Mouse (Mus musculus) kidney, postnatal 0 days (tissue): Measurements from ENCODE around the gene Zfp382. TPM values are rescaled to one million over a fixed set of nuclear protein-coding genes. Genes with fewer than 3 reads are reported as not detected.
A peak's percentile ranks its signal among the peaks of the same experiment; 100 is the strongest.
"Not testable (repeated sequence)": the region's sequence is repeated elsewhere in the genome, so short reads cannot be mapped to it uniquely, and the experiment has no call there.

Source experiments
- ATAC-seq: fragments of 200-750 bp; cut with Nextera tagmentation; replicated peaks from 2 replicates; pipeline ENCODE4 v1.8.0; 2017; ENCODE audit warnings: low read depth, moderate number of reproducible peaks, moderate TSS enrichment, moderate library complexity; ENCODE audit not compliant: low FRiP score
- DNase-seq: peaks from one replicate; pipeline ENCODE4 v3.0.0-alpha.2; 2016; ENCODE audit warnings: low spot score
- H3K27ac ChIP-seq: fragments of 300-500 bp; sonication (generic); 2 replicates; pipeline ENCODE4 v1.5.1; 2014; ENCODE audit warnings: mild to moderate bottlenecking
- H3K27me3 ChIP-seq: fragments of 300-500 bp; sonication (generic); 2 replicates; pipeline ENCODE4 v1.6.1; 2014; ENCODE audit warnings: low read length, mixed read lengths; ENCODE audit not compliant: insufficient read depth
- H3K36me3 ChIP-seq: fragments of 300-500 bp; sonication (generic); 2 replicates; pipeline ENCODE4 v1.6.1; 2014; ENCODE audit warnings: low read length, mixed read lengths; ENCODE audit not compliant: insufficient read depth
- H3K4me1 ChIP-seq: fragments of 300-500 bp; sonication (generic); replicated peaks from 2 replicates; pipeline ENCODE4 v1.6.1; 2014; ENCODE audit warnings: antibody characterized with exemption, low read length, mixed read lengths; ENCODE audit not compliant: insufficient read depth
- H3K4me2 ChIP-seq: fragments of 300-500 bp; sonication (generic); 2 replicates; pipeline ENCODE4 v1.6.1; 2014; ENCODE audit warnings: mild to moderate bottlenecking, low read length, moderate library complexity, mixed read lengths
- H3K4me3 ChIP-seq: fragments of 300-500 bp; sonication (generic); replicated peaks from 2 replicates; pipeline ENCODE4 v1.5.1; 2014; ENCODE audit warnings: low read depth, low read length
- H3K9ac ChIP-seq: fragments of 300-500 bp; sonication (generic); 2 replicates; pipeline ENCODE4 v1.6.1; 2014; ENCODE audit warnings: low read depth, low read length
- H3K9me3 ChIP-seq: fragments of 300-500 bp; sonication (generic); replicated peaks from 2 replicates; pipeline ENCODE4 v1.6.1; 2016; ENCODE audit warnings: low read length, inconsistent platforms, mixed read lengths
- CTCF ChIP-seq: IDR thresholded peaks from 2 replicates; pipeline ENCODE4 v1.5.1; 2016; ENCODE audit warnings: antibody characterized with exemption, low read depth, mild to moderate bottlenecking, moderate library complexity
- WGBS: fragments of 180-500 bp; shearing (Covaris S2); extraction: QIAGEN DNeasy Blood & Tissue Kit; methylation state at CpG from one replicate; pipeline ENCODE4 v1.1.7; 2014; 5-methylcytosine and 5-hydroxymethylcytosine counted together
- polyA plus RNA-seq: library from polyadenylated mRNA; unstranded; fragments of >200 nt; fragmentation: Nextera tagmentation; extraction: Ambion mirVana; gene quantifications from 2 replicates; pipeline ENCODE4 v1.2.1, GENCODE M21; 2015

Gene Zfp382
- polyA plus RNA-seq, 1 experiment from 2014 or later = 4.9 TPM

DNA sequence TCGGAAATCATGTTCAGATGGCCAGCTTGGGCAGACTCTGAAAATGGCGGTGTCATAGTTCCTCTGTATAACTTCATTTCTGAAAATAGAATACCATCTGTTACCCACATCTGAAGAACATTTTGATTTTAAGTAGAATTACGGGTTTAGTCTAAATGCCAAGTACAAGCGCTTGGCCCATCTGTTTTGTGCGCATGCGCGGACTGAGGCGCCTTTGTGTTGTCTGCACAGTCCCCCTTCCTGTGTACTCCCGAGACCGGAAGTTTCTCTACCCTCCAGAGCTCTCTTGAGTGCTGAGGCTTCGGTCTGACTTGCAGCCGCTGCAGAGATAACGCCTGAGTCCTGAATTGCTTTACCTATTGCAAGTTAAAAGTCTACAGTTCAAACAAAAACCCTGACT is 22.4 kb upstream of the Zfp382 start:
- H3K4me2 ChIP-seq = no peak overlapping the region
- H3K9me3 ChIP-seq = no peaks in the 10 kb centered on the region
- H3K36me3 ChIP-seq = peaks cover 35% of the 10 kb centered on the region
- no peak for DNase-seq
- 95% methylated on average over 13 of the region's 13 CpGs for WGBS
- no peak overlapping the region for H3K4me3 ChIP-seq
- no peaks in the 10 kb centered on the region for H3K27me3 ChIP-seq
- no peak for ATAC-seq
- TF ChIP-seq CTCF = no peak
- H3K4me1 ChIP-seq = no peaks in the 10 kb centered on the region
- H3K9ac ChIP-seq = no peak overlapping the region
- H3K27ac ChIP-seq = no peak overlapping the region

DNA sequence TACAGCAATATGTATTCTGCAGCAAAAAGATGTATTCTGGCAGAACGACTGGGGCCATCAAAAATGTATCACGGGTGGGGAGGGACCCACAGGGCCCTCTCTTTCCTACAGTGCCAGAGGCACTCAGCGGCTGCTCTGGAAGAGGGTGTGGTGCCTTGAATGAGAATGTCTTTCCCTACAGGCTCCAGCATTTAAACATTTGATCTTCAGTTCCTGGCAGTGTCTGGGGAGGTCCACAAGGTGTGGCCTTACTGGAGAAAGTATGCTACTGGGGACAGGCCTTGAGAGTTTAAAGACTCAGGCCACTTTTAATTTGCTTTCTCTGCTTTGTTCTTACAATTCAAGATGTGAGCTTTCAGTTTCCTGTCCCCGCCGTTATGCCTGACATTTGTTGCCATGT is 5.7 kb upstream of the Zfp382 start:
- Histone ChIP-seq H3K27me3 (no peaks in the 10 kb centered on the region), H3K36me3 (no peaks in the 10 kb centered on the region), H3K4me3 (no peak overlapping the region), H3K27ac (no peak overlapping the region), H3K4me2 (no peak overlapping the region), H3K9me3 (no peaks in the 10 kb centered on the region), H3K4me1 (no peaks in the 10 kb centered on the region), H3K9ac (no peak overlapping the region)
- DNase-seq (no peak), ATAC-seq (no peak)
- TF ChIP-seq CTCF = no peak
- WGBS = 93% methylated on average over 5 of the region's 5 CpGs

DNA sequence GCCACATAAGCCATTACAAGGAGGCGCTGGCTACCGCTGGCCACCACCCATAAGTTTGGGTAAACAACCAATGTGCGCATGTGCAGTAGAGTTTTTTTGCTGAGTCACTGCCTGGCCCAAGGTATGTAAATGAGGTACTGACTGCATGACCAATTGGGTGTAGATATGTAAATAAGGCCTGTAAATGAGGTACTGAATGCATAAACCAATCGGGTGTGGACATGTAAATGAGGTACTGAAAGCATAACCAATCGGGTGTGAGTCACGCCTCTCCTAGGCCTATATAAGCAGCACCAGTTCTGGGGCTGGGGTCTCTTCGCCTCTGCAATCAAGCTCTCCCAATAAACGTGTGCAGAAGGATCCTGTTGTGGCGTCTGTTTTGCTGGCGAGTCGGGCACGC is 3.8 kb upstream of the Zfp382 start:
- H3K9me3 ChIP-seq, H3K27me3 ChIP-seq, DNase-seq, H3K9ac ChIP-seq, H3K4me1 ChIP-seq, ATAC-seq, H3K27ac ChIP-seq, H3K36me3 ChIP-seq, H3K4me2 ChIP-seq, H3K4me3 ChIP-seq: not testable (repeated sequence)
- WGBS = 93% methylated on average over 12 of the region's 12 CpGs

DNA sequence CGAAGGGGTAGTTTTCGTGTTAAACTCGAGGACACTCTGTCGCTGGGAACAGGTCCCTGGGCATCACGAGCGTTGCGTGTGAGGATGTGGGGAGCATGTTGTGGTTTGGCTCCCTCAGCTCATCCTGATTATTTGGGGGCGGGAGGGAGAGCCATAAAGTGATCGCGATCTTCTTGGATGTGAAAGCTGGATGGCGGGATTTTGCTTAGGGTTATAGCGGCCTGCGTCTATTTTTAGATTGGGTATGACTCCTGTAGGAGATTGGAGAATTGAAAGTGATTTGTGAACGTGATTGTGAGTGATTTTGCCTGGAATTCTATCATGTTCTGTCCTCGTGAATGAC is 417 bp downstream of the Zfp382 start:
- ATAC-seq (no peak), DNase-seq (peak; percentile 43)
- Histone ChIP-seq H3K4me2 (peak overlapping the region; percentile 84), H3K27me3 (no peaks in the 10 kb centered on the region), H3K36me3 (0 out of 2 replicates have a peak, but pooled peaks cover 4% of the 10 kb centered on the region), H3K9ac (peak overlapping the region; percentile 53), H3K9me3 (no peaks in the 10 kb centered on the region), H3K4me1 (no peaks in the 10 kb centered on the region), H3K4me3 (peak overlapping the region; percentile 64), H3K27ac (peak overlapping the region; percentile 21; the same call in 1 of the 2 replicates)
- TF ChIP-seq CTCF = no peak
- 3% methylated on average over 15 of the region's 15 CpGs for WGBS

DNA sequence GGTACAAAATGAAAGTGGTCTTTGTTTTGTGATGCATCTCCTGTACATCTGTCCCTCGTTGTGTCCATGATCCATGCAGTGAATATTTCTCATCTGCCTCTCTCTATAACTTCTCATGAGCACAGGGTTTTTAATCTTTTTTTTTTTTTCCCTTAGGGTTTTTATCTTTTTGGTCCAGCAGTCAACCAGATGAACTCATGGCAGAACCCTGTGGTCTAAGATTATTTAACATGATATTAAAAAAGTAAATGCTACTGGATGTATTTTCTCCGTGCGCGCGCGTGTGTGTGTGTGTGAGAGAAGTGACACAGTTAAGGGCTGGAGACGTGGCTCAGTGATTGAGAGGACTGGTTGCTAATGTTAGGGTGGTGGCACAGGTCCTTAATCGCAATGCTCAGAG is 8.2 kb downstream of the Zfp382 start:
- no peak for ATAC-seq
- H3K4me1 ChIP-seq = no peaks in the 10 kb centered on the region
- H3K27ac ChIP-seq = no peak overlapping the region
- no peak overlapping the region for H3K4me3 ChIP-seq
- DNase-seq = no peak
- no peak for TF ChIP-seq CTCF
- no peak overlapping the region for H3K4me2 ChIP-seq
- H3K9me3 ChIP-seq = no peaks in the 10 kb centered on the region
- no peak overlapping the region for H3K9ac ChIP-seq
- H3K36me3 ChIP-seq = peaks cover 28% of the 10 kb centered on the region
- 93% methylated on average over 8 of the region's 8 CpGs for WGBS
- no peaks in the 10 kb centered on the region for H3K27me3 ChIP-seq

DNA sequence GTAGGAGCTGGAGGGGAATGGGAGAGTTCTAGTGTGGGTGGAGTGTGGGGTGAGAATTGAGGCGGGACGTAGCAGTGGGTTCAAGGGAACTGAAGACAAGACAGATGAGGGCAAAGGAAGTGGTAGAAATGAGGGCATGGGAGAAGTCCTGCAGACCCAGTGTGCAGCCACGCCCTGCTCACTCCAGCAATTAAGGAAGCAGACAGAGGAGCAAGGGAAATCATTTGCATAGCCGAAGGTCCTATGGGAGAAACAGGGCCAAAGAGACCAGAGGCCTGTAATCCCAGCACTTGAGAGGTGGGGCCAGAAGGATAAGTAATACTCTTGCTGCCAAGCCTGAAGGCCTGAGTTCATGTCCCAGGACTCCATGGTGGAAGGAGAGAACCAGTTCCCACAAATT is 10.7 kb downstream of the Zfp382 start:
- H3K36me3 ChIP-seq = peaks cover 24% of the 10 kb centered on the region

DNA sequence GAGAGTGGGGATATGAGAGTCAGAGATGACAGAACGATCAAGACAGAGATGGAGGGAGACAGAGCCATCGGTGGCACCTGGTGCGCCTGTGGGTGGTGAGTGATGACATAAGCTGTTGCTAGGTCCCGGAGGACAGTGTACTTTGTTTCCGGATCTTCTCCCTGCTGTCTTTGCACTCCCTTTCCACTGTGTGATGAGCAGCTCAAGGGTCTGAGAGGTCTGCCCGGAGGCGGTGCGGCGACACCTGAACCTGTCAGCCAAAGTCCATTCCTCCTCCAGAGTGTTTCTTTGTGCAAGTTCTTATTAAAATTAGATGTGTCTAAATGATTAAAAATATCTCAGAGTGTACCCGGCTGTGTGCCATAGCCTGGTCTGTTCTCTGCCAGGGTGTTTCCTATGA is 15.1 kb downstream of the Zfp382 start:
- WGBS = 88% methylated on average over 10 of the region's 10 CpGs

More for the DNA sequence above, 10.7 kb downstream of the Zfp382 start:
- no peaks in the 10 kb centered on the region for H3K9me3 ChIP-seq
- ATAC-seq = no peak
- no peak for DNase-seq
- H3K27me3 ChIP-seq = no peaks in the 10 kb centered on the region
- H3K27ac ChIP-seq = no peak overlapping the region
- H3K9ac ChIP-seq = no peak overlapping the region
- TF ChIP-seq CTCF = no peak
- no peaks in the 10 kb centered on the region for H3K4me1 ChIP-seq
- WGBS = 92% methylated on average over 4 of the region's 4 CpGs
- H3K4me2 ChIP-seq = no peak overlapping the region
- no peak overlapping the region for H3K4me3 ChIP-seq

More for the DNA sequence above, 15.1 kb downstream of the Zfp382 start:
- Histone ChIP-seq H3K4me1 (no peaks in the 10 kb centered on the region), H3K36me3 (peaks cover 14% of the 10 kb centered on the region), H3K9me3 (no peaks in the 10 kb centered on the region), H3K27me3 (no peaks in the 10 kb centered on the region), H3K4me2 (no peak overlapping the region), H3K27ac (no peak overlapping the region), H3K4me3 (no peak overlapping the region), H3K9ac (no peak overlapping the region)
- ATAC-seq = no peak
- no peak for TF ChIP-seq CTCF
- no peak for DNase-seq
